Mouse (Mus musculus) heart, embryonic 16.5 days (tissue): Measurements from ENCODE around the gene Clcn6. TPM values are rescaled to one million over a fixed set of nuclear protein-coding genes. Genes with fewer than 3 reads are reported as not detected.

Experiments used
- ATAC-seq: fragments of 200-750 bp; cut with Nextera tagmentation; replicated peaks from 2 replicates; pipeline ENCODE4 v1.8.0; 2017; ENCODE audit warnings: moderate number of reproducible peaks; ENCODE audit not compliant: insufficient read depth, low FRiP score; ENCODE audit errors: extremely low read depth
- H3K27ac ChIP-seq: fragments of 300-500 bp; sonication (generic); 2 replicates; pipeline ENCODE4 v1.5.1; 2014; ENCODE audit warnings: mild to moderate bottlenecking, low read length, control low read depth, moderate library complexity
- H3K27me3 ChIP-seq: fragments of 300-500 bp; sonication (generic); 2 replicates; pipeline ENCODE4 v1.6.1; 2014; ENCODE audit warnings: low read length, mixed read lengths; ENCODE audit not compliant: control insufficient read depth, insufficient read depth
- H3K36me3 ChIP-seq: fragments of 300-500 bp; sonication (generic); 2 replicates; pipeline ENCODE4 v1.6.1; 2014; ENCODE audit not compliant: control insufficient read depth, insufficient read depth
- H3K4me1 ChIP-seq: fragments of 300-500 bp; sonication (generic); 2 replicates; pipeline ENCODE4 v1.6.1; 2014; ENCODE audit warnings: low read length, mixed read lengths; ENCODE audit not compliant: control insufficient read depth, insufficient read depth
- H3K4me2 ChIP-seq: fragments of 300-500 bp; sonication (generic); 2 replicates; pipeline ENCODE4 v1.6.1; 2014; ENCODE audit warnings: low read depth, mild to moderate bottlenecking, control low read depth, low read length
- H3K4me3 ChIP-seq: fragments of 300-500 bp; sonication (generic); 2 replicates; pipeline ENCODE4 v1.5.1; 2014; ENCODE audit warnings: mild to moderate bottlenecking, control low read depth, low read length
- H3K9ac ChIP-seq: fragments of 300-500 bp; sonication (generic); 2 replicates; pipeline ENCODE4 v1.6.1; 2014; ENCODE audit warnings: low read length, control low read depth
- H3K9me3 ChIP-seq: fragments of 300-500 bp; sonication (generic); replicated peaks from 2 replicates; pipeline ENCODE4 v1.6.1; 2016; ENCODE audit warnings: low read length; ENCODE audit not compliant: control insufficient read depth
- WGBS: fragments of 180-500 bp; shearing (Covaris S2); extraction: QIAGEN DNeasy Blood & Tissue Kit; methylation state at CpG from one replicate; pipeline ENCODE4 v1.1.7; 2014; 5-methylcytosine and 5-hydroxymethylcytosine counted together
- polyA plus RNA-seq: library from polyadenylated mRNA; unstranded; fragments of >200 nt; fragmentation: Nextera tagmentation; extraction: Ambion mirVana; gene quantifications from 2 replicates; pipeline ENCODE4 v1.2.1, GENCODE M21; 2015

The Clcn6 gene
- polyA plus RNA-seq, 1 experiment from 2014 or later: 6.8 TPM

- no peak overlapping the region for H3K4me2 ChIP-seq
- no peak overlapping the region for H3K9ac ChIP-seq
- peaks cover 19% of the 10 kb centered on the region; the same call in 1 of the 2 replicates for H3K36me3 ChIP-seq
- no peaks in the 10 kb centered on the region for H3K9me3 ChIP-seq
- peaks cover 37% of the 10 kb centered on the region for H3K4me1 ChIP-seq
- peak; percentile 11; the same call in 1 of the 2 replicates for ATAC-seq
- H3K27me3 ChIP-seq: no peaks in the 10 kb centered on the region
- 45% methylated on average over 12 of the region's 12 CpGs for WGBS
- peak overlapping the region; percentile 30; the same call in 1 of the 2 replicates for H3K27ac ChIP-seq
- H3K4me3 ChIP-seq: no peak overlapping the region
Observed at GRCm38 (mm10) chr4:148082257-148083044, 43.8 kb upstream of the Clcn6 start.

GRCm38 (mm10) chr4:148081201-148081600 is 42.6 kb upstream of the Clcn6 start:
- Histone ChIP-seq H3K4me1 (peaks cover 27% of the 10 kb centered on the region), H3K27me3 (no peaks in the 10 kb centered on the region), H3K4me3 (no peak overlapping the region), H3K36me3 (peaks cover 19% of the 10 kb centered on the region; the same call in 1 of the 2 replicates), H3K9me3 (no peaks in the 10 kb centered on the region), H3K4me2 (no peak overlapping the region), H3K27ac (no peak overlapping the region), H3K9ac (no peak overlapping the region)
- WGBS: 94% methylated on average over 10 of the region's 10 CpGs
- ATAC-seq: no peak

- ATAC-seq: no peak
- Histone ChIP-seq H3K4me2 (no peak overlapping the region), H3K27ac (no peak overlapping the region), H3K4me3 (no peak overlapping the region), H3K36me3 (peaks cover 19% of the 10 kb centered on the region; the same call in 1 of the 2 replicates), H3K27me3 (no peaks in the 10 kb centered on the region), H3K9me3 (no peaks in the 10 kb centered on the region), H3K9ac (no peak overlapping the region), H3K4me1 (peaks cover 27% of the 10 kb centered on the region)
- WGBS: 93% methylated on average over 1 of the region's 1 CpGs
Observed at GRCm38 (mm10) chr4:148080597-148080973, 42.0 kb upstream of the Clcn6 start.

- H3K4me2 ChIP-seq: no peak overlapping the region
- no peak overlapping the region for H3K9ac ChIP-seq
- no peak overlapping the region for H3K27ac ChIP-seq
- peaks cover 23% of the 10 kb centered on the region for H3K4me1 ChIP-seq
- no peaks in the 10 kb centered on the region for H3K9me3 ChIP-seq
- H3K27me3 ChIP-seq: no peaks in the 10 kb centered on the region
- 85% methylated on average over 8 of the region's 8 CpGs for WGBS
- H3K36me3 ChIP-seq: peaks cover 19% of the 10 kb centered on the region; the same call in 1 of the 2 replicates
- H3K4me3 ChIP-seq: no peak overlapping the region
- ATAC-seq: no peak
Observed at GRCm38 (mm10) chr4:148079944-148080596, 41.4 kb upstream of the Clcn6 start.

GRCm38 (mm10) chr4:148079212-148079611 is 40.6 kb upstream of the Clcn6 start:
- no peak for ATAC-seq
- Histone ChIP-seq H3K9me3 (no peaks in the 10 kb centered on the region), H3K27me3 (no peaks in the 10 kb centered on the region), H3K4me2 (no peak overlapping the region), H3K4me3 (no peak overlapping the region), H3K36me3 (peaks cover 19% of the 10 kb centered on the region; the same call in 1 of the 2 replicates), H3K27ac (no peak overlapping the region), H3K4me1 (peaks cover 19% of the 10 kb centered on the region), H3K9ac (no peak overlapping the region)
- WGBS: 61% methylated on average over 6 of the region's 6 CpGs

- Histone ChIP-seq H3K9me3 (no peaks in the 10 kb centered on the region), H3K27me3 (no peaks in the 10 kb centered on the region), H3K4me1 (peaks cover 3% of the 10 kb centered on the region; the same call in 1 of the 2 replicates), H3K4me3 (no peak overlapping the region), H3K4me2 (no peak overlapping the region), H3K27ac (no peak overlapping the region), H3K36me3 (peaks cover 14% of the 10 kb centered on the region; the same call in 1 of the 2 replicates), H3K9ac (no peak overlapping the region)
- 80% methylated on average over 6 of the region's 6 CpGs for WGBS
- no peak for ATAC-seq
Observed at GRCm38 (mm10) chr4:148075881-148076280, 37.3 kb upstream of the Clcn6 start.

- no peaks in the 10 kb centered on the region for H3K27me3 ChIP-seq
- H3K9me3 ChIP-seq: no peaks in the 10 kb centered on the region
- H3K4me3 ChIP-seq: peak overlapping the region; percentile 43
- ATAC-seq: 0 out of 2 replicates have a peak, but pooled peaks have one; percentile 15
- peaks cover 3% of the 10 kb centered on the region; the same call in 1 of the 2 replicates for H3K4me1 ChIP-seq
- no peak overlapping the region for H3K27ac ChIP-seq
- 25% methylated on average over 21 of the region's 21 CpGs for WGBS
- peak overlapping the region; percentile 5 for H3K9ac ChIP-seq
- H3K4me2 ChIP-seq: peak overlapping the region; percentile 58
- peaks cover 11% of the 10 kb centered on the region; the same call in 1 of the 2 replicates for H3K36me3 ChIP-seq
Observed at GRCm38 (mm10) chr4:148075259-148075658, 36.6 kb upstream of the Clcn6 start.

- ATAC-seq: no peak
- 44% methylated on average over 17 of the region's 17 CpGs for WGBS
Observed at GRCm38 (mm10) chr4:148074521-148075189, 36.0 kb upstream of the Clcn6 start.

More at GRCm38 (mm10) chr4:148074521-148075189, 36.0 kb upstream of the Clcn6 start:
- peaks cover 6% of the 10 kb centered on the region; the same call in 1 of the 2 replicates for H3K36me3 ChIP-seq
- H3K9ac ChIP-seq: peak overlapping the region; percentile 5
- no peaks in the 10 kb centered on the region for H3K9me3 ChIP-seq
- no peaks in the 10 kb centered on the region for H3K27me3 ChIP-seq
- H3K4me3 ChIP-seq: peak overlapping the region; percentile 43
- H3K4me1 ChIP-seq: peaks cover 3% of the 10 kb centered on the region; the same call in 1 of the 2 replicates
- H3K27ac ChIP-seq: no peak overlapping the region
- H3K4me2 ChIP-seq: peak overlapping the region; percentile 58
